Mouse (Mus musculus) lung, postnatal 0 days (tissue): ENCODE data around the gene Stk10.

ENCODE experiments used
- CTCF ChIP-seq: IDR thresholded peaks from 2 replicates; pipeline ENCODE4 v1.5.1; 2016; ENCODE audit warnings: antibody characterized with exemption, mild to moderate bottlenecking
- EP300 ChIP-seq: IDR thresholded peaks from 2 replicates; pipeline ENCODE4 v1.6.1; 2016; ENCODE audit warnings: antibody characterized with exemption, mild to moderate bottlenecking, control low read depth

GRCm38 (mm10) chr11:32552401-32553090 lies 19.4 kb downstream of the Stk10 start:
- TF ChIP-seq CTCF (peak; percentile 17; the same call in 1 of the 2 replicates), EP300 (no peak)
